Mouse (Mus musculus) midbrain, postnatal 0 days (tissue): ENCODE results near the gene Slc26a5. TPM values are rescaled to one million over a fixed set of nuclear protein-coding genes. Genes with fewer than 3 reads are reported as not detected.

Experiments
- ATAC-seq: fragments of 200-750 bp; cut with Nextera tagmentation; 2 replicates; pipeline ENCODE4 v1.8.0; 2017; ENCODE audit warnings: moderate number of reproducible peaks, mild to moderate bottlenecking, moderate TSS enrichment, moderate library complexity; ENCODE audit not compliant: low FRiP score
- DNase-seq: peaks from one replicate; pipeline ENCODE4 v3.0.0-alpha.2; 2015; ENCODE audit warnings: low spot score
- H3K27ac ChIP-seq: fragments of 300-500 bp; sonication (generic); 2 replicates; pipeline ENCODE4 v1.5.1; 2014; ENCODE audit warnings: low read depth, mild to moderate bottlenecking, low read length, mixed read lengths
- H3K27me3 ChIP-seq: fragments of 300-500 bp; sonication (generic); 2 replicates; pipeline ENCODE4 v1.6.1; 2014; ENCODE audit warnings: low read length, control low read depth, mixed read lengths; ENCODE audit not compliant: insufficient read depth
- H3K36me3 ChIP-seq: fragments of 300-500 bp; sonication (generic); 2 replicates; pipeline ENCODE4 v1.6.1; 2014; ENCODE audit warnings: low read length, control low read depth, mixed read lengths; ENCODE audit not compliant: insufficient read depth
- H3K4me1 ChIP-seq: fragments of 300-500 bp; sonication (generic); 2 replicates; pipeline ENCODE4 v1.6.1; 2014; ENCODE audit warnings: mild to moderate bottlenecking, control low read depth, antibody characterized with exemption, low read length, mixed read lengths; ENCODE audit not compliant: insufficient read depth
- H3K4me2 ChIP-seq: fragments of 300-500 bp; sonication (generic); 2 replicates; pipeline ENCODE4 v1.6.1; 2014; ENCODE audit warnings: low read depth, mild to moderate bottlenecking, low read length, mixed read lengths; ENCODE audit not compliant: poor library complexity, severe bottlenecking
- H3K4me3 ChIP-seq: fragments of 300-500 bp; sonication (generic); 2 replicates; pipeline ENCODE4 v1.5.1; 2014; ENCODE audit warnings: low read depth, mild to moderate bottlenecking, low read length, moderate library complexity
- H3K9ac ChIP-seq: fragments of 300-500 bp; sonication (generic); replicated peaks from 2 replicates; pipeline ENCODE4 v1.6.1; 2014; ENCODE audit warnings: mild to moderate bottlenecking, low read length, moderate library complexity, mixed read lengths; ENCODE audit not compliant: poor library complexity, severe bottlenecking
- H3K9me3 ChIP-seq: fragments of 300-500 bp; sonication (generic); 2 replicates; pipeline ENCODE4 v1.6.1; 2016; ENCODE audit warnings: low read length, control low read depth
- CTCF ChIP-seq: IDR thresholded peaks from 2 replicates; pipeline ENCODE4 v1.5.1; 2016; ENCODE audit warnings: antibody characterized with exemption, mild to moderate bottlenecking
- WGBS: fragments of 180-500 bp; shearing (Covaris S2); extraction: QIAGEN DNeasy Blood & Tissue Kit; methylation state at CpG from one replicate; pipeline ENCODE4 v1.1.7; 2014; 5-methylcytosine and 5-hydroxymethylcytosine counted together
- polyA plus RNA-seq: library from polyadenylated mRNA; unstranded; fragments of >200 nt; fragmentation: Nextera tagmentation; extraction: Ambion mirVana; gene quantifications from 2 replicates; pipeline ENCODE4 v1.2.1, GENCODE M21; 2015
- total RNA-seq: library from RNA; depleted of rRNA; stranded (reverse); fragments of >200 nt; gene quantifications from 2 replicates; pipeline ENCODE4 v1.2.3, GENCODE M21; 2014

Gene Slc26a5
- total and polyA plus RNA-seq, 2 experiments from 2014 or later = 0.42 to 0.60 TPM

DNA sequence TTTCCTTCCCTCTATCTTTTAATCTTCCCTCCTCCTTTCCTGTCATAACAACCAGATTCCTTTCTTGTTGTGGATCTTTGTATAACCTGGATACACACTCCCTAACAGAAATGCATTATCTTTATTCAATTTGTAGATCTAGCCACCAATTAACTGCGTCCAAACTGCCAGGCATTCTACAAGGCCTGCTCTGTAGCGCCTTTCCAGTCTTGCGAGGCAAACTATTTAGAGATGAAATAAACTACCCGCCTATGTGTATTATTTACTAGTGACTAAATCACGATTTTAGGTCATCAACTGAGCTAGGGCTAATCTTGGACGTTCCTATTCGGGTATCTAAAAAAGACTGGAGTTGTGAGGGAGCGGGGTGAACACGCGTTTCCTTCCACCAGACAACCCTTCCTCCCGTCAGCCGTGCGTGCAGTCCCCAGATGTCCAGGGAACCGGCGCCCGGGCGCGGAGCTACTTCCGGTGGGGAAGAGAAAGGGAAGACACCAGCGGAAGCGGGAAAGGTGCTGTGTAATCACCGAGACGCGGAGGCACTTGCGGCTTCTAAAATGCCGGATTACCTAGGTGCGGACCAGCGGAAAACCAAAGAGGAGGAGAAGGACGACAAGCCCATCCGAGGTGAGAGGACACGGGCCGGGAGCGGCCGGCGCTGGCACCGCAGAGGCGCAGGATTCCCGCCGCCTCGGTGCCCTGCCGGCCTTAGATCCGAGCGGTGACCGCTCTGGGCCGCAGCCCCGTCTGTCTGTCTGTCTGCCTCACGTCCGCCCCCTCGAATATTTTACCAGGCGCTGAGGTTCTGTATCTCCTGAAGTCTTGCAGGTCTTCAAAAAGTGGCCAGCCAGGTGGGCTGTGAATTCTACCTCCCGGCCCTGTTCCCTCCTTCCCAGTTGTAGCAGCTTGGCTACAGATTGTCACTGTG is 78.9 kb downstream of the Slc26a5 start:
- Histone ChIP-seq H3K4me2 (peak overlapping the region; percentile 64), H3K27ac (peak overlapping the region; percentile 88), H3K9ac (peak overlapping the region; percentile 98), H3K36me3 (peaks cover 12% of the 10 kb centered on the region), H3K9me3 (no peaks in the 10 kb centered on the region), H3K4me3 (peak overlapping the region; percentile 94), H3K4me1 (0 out of 2 replicates have a peak, but pooled peaks cover 16% of the 10 kb centered on the region), H3K27me3 (no peaks in the 10 kb centered on the region)
- ATAC-seq = peak; percentile 86
- no peak for TF ChIP-seq CTCF
- DNase-seq = peak; percentile 94
- 2% methylated on average over 51 of the region's 51 CpGs for WGBS

DNA sequence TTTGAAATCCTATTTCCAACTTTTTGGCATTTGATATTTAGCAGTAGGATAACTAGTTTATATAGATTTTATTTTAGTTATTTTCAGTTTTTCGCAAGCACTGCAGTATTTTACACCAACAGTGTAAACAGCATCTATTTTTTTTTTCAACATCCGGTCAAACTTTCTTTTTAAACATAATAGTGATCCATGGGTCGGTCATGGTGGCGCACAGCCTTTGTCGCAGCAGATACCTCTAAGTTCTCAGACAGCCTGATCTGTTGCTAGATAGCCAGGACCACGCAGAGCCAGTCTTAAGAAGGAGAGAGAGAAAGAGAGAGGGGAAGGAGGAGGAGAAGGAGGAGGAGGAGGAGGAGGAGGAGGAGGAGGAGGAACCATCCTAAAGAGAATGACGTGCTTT is 79.6 kb downstream of the Slc26a5 start:
- Histone ChIP-seq H3K9ac (no peak overlapping the region), H3K4me1 (0 out of 2 replicates have a peak, but pooled peaks cover 16% of the 10 kb centered on the region), H3K4me2 (peak overlapping the region; percentile 64; the same call in 1 of the 2 replicates), H3K4me3 (no peak overlapping the region), H3K27ac (no peak overlapping the region), H3K27me3 (no peaks in the 10 kb centered on the region), H3K9me3 (no peaks in the 10 kb centered on the region), H3K36me3 (peaks cover 20% of the 10 kb centered on the region)
- no peak for DNase-seq
- no peak for TF ChIP-seq CTCF
- WGBS = 79% methylated on average over 7 of the region's 7 CpGs
- ATAC-seq = no peak

DNA sequence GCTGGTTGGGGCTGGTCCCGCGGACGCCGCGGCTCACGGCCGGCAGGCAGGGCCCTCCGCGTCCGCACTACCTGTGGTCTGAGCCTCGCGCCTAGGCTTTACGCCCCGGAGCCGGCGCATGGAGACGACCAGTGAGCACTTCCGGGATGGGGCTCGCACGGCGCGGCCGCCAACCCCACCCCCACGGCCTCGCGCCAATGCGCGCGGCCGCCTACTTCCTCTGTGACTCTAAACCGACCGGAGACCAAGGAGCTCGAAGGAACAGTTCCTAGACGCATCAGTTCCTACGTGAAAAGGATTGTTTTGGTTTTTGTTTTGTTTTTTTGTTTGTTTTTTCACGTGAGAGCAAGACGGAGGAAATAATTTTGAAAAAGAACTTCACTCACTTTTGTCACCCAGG is 80.4 kb downstream of the Slc26a5 start, which contains the start of the genes Dnajc2 and Psmc2:
Gene Dnajc2 (minus strand): TSS at position 199 of the 400 bp plus-strand sequence.
Gene Psmc2 (plus strand): TSS at position 231 of the 400 bp plus-strand sequence.
- Histone ChIP-seq H3K9me3 (no peaks in the 10 kb centered on the region), H3K9ac (peak within 1 kb of the TSS; percentile 68), H3K27ac (peak within 1 kb of the TSS; percentile 88), H3K27me3 (no peaks in the 10 kb centered on the region), H3K4me3 (peak within 1 kb of the TSS; percentile 94), H3K4me1 (0 out of 2 replicates have a peak, but pooled peaks cover 16% of the 10 kb centered on the region), H3K36me3 (peaks cover 26% of the 10 kb centered on the region), H3K4me2 (peak within 1 kb of the TSS; percentile 64)
- WGBS = 0% methylated on average over 30 of the region's 37 CpGs
- DNase-seq (peak; percentile 95), ATAC-seq (peak; percentile 94)
- TF ChIP-seq CTCF = no peak

DNA sequence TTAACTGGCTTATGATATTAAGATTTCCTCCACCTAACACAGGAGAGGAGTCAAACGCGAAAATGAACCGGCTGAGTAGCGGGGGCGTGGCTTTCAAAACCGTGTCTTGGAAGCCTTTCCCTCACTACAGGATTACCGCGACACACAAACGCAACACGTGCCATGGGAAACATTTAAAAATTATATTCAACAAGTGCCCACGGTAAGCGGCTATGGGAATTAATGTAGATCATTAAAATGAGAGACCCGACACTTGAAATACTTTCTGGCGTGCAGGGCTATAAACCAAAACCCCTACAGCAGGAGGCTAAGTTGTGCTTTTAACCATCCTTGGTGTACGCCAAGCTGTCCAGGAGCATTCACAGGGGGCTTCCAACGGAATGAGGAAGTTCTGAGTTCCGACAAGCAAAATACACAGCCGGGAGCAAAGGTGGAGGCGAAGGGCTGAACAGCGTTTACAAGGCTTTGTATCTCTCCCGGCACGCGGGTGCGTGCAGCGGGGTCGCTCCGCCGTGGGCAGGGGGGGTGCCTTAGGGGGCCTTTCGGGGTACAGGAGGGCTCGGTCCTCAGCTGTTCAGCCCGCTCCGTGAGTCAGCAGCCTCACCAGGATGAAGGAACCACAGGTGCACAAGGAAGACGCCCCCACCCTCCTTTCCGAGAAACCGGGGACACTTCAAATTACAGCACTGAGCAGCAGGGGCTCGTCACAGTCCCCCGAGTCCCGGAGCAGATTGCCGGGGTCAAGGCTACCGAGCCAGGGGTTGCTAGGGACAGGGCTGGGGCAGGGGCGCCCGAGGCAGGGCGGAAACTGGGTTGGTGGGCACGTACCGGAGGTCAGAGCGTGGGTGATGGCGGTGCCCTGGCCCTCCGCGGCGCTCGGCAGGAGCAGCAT is 81.0 kb downstream of the Slc26a5 start:
- WGBS = under 1% methylated on average over 45 of the region's 51 CpGs
- Histone ChIP-seq H3K4me2 (peak overlapping the region; percentile 64), H3K27me3 (no peaks in the 10 kb centered on the region), H3K36me3 (peaks cover 32% of the 10 kb centered on the region), H3K4me1 (0 out of 2 replicates have a peak, but pooled peaks cover 16% of the 10 kb centered on the region), H3K27ac (peak overlapping the region; percentile 66), H3K9ac (peak overlapping the region; percentile 68), H3K4me3 (peak overlapping the region; percentile 70), H3K9me3 (no peaks in the 10 kb centered on the region)
- TF ChIP-seq CTCF = no peak
- DNase-seq (peak; percentile 22), ATAC-seq (peak; percentile 68)

DNA sequence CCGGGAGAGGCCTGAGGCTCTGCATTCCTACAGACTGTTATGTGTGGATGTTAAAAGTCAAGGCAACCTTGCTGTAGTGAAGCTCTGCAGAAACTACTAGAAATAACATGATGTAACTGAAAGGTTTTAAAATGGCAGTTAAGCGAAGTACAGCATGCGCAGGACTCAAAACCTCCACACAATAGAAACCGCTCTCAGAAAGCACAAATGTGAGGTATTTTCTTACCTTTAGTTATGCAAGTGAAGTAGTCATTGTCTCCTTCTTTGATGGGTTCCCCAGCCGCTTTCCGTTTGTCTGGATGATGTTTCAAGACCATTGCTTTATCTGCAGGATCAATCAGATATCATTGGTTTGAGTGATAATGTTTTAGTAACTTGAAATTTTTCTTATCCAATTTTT is 88.9 kb downstream of the Slc26a5 start:
- WGBS = 95% methylated on average over 6 of the region's 6 CpGs
- Histone ChIP-seq H3K9me3 (no peaks in the 10 kb centered on the region), H3K4me3 (no peak overlapping the region), H3K27me3 (no peaks in the 10 kb centered on the region), H3K9ac (no peak overlapping the region), H3K4me2 (no peak overlapping the region), H3K36me3 (peaks cover 49% of the 10 kb centered on the region), H3K27ac (no peak overlapping the region), H3K4me1 (no peaks in the 10 kb centered on the region)
- no peak for DNase-seq
- TF ChIP-seq CTCF = no peak
- ATAC-seq = no peak
